Mouse (Mus musculus): ENCODE results near the gene Cnnm4. TPM values are rescaled to one million over a fixed set of nuclear protein-coding genes. Genes with fewer than 3 reads are reported as not detected.
"Not testable (repeated sequence)": the region's sequence is repeated elsewhere in the genome, so short reads cannot be mapped to it uniquely, and the experiment has no call there.

Cnnm4 gene
- polyA plus RNA-seq, 1 experiment from 2014 or later, result 13.7 TPM

GRCm38 (mm10) chr1:36513310-36513709 lies 41.9 kb downstream of the Cnnm4 start:
- no peak for DNase-seq (ENCODE audit: low spot score)

- peak; percentile 13 for DNase-seq (ENCODE audit: low spot score)
These were observed 42.3 kb downstream of the Cnnm4 start for GRCm38 (mm10) chr1:36513718-36514117.

- no peak for DNase-seq (ENCODE audit: low spot score)
These were observed 46.8 kb downstream of the Cnnm4 start for GRCm38 (mm10) chr1:36518259-36518658.

GRCm38 (mm10) chr1:36519626-36520025 lies 48.2 kb downstream of the Cnnm4 start:
- no peak for DNase-seq (ENCODE audit: low spot score)

- no peak for DNase-seq (ENCODE audit: low spot score)
These were observed 50.8 kb downstream of the Cnnm4 start for GRCm38 (mm10) chr1:36522210-36522609.

GRCm38 (mm10) chr1:36523332-36524013 lies 52.1 kb downstream of the Cnnm4 start:
- DNase-seq (ENCODE audit: low spot score), result no peak

- DNase-seq (ENCODE audit: low spot score), result no peak
These were observed 52.6 kb downstream of the Cnnm4 start for GRCm38 (mm10) chr1:36524058-36524457.

GRCm38 (mm10) chr1:36525774-36526173 lies 54.4 kb downstream of the Cnnm4 start:
- DNase-seq (ENCODE audit: low spot score), result no peak

- DNase-seq (ENCODE audit: low spot score), result no peak
These were observed 55.5 kb downstream of the Cnnm4 start for GRCm38 (mm10) chr1:36526903-36527302.

GRCm38 (mm10) chr1:36528351-36528750 lies 56.9 kb downstream of the Cnnm4 start:
- no peak for DNase-seq (ENCODE audit: low spot score)

GRCm38 (mm10) chr1:36529274-36529673 lies 57.9 kb downstream of the Cnnm4 start:
- no peak for DNase-seq (ENCODE audit: low spot score)

- no peak for DNase-seq (ENCODE audit: low spot score)
These were observed 58.5 kb downstream of the Cnnm4 start for GRCm38 (mm10) chr1:36529875-36530274.

- no peak for DNase-seq (ENCODE audit: low spot score)
These were observed 59.1 kb downstream of the Cnnm4 start for GRCm38 (mm10) chr1:36530485-36530884.

GRCm38 (mm10) chr1:36530962-36531361 lies 59.5 kb downstream of the Cnnm4 start:
- no peak for DNase-seq (ENCODE audit: low spot score)

- no peak for DNase-seq (ENCODE audit: low spot score)
These were observed 60.0 kb downstream of the Cnnm4 start for GRCm38 (mm10) chr1:36531461-36531860.

- no peak for DNase-seq (ENCODE audit: low spot score)
These were observed 62.1 kb downstream of the Cnnm4 start for GRCm38 (mm10) chr1:36533546-36533945.

- DNase-seq (ENCODE audit: low spot score), result no peak
These were observed 63.2 kb downstream of the Cnnm4 start for GRCm38 (mm10) chr1:36534595-36535058.

GRCm38 (mm10) chr1:36535477-36536396 lies 64.3 kb downstream of the Cnnm4 start:
- no peak for DNase-seq (ENCODE audit: low spot score)

- no peak for DNase-seq (ENCODE audit: low spot score)
These were observed 64.9 kb downstream of the Cnnm4 start for GRCm38 (mm10) chr1:36536397-36536728.

GRCm38 (mm10) chr1:36536783-36537182 lies 65.4 kb downstream of the Cnnm4 start, which contains the start of gene Ankrd23:
Gene Ankrd23 (minus strand): TSS chr1:36536883.
- DNase-seq (ENCODE audit: low spot score), result not testable (repeated sequence)

GRCm38 (mm10) chr1:36538727-36539126 lies 67.3 kb downstream of the Cnnm4 start:
- no peak for DNase-seq (ENCODE audit: low spot score)

GRCm38 (mm10) chr1:36539186-36539585 lies 67.8 kb downstream of the Cnnm4 start, which contains the start of gene Gm42417:
Gene Gm42417 (minus strand): TSS chr1:36539429.
- DNase-seq (ENCODE audit: low spot score), result no peak
